Mouse (Mus musculus) layer of hippocampus, adult 2 months (tissue): ENCODE measurements around the gene Ccnd1. TPM values are rescaled to one million over a fixed set of nuclear protein-coding genes. Genes with fewer than 3 reads are reported as not detected.
"Not testable (repeated sequence)": the region's sequence is repeated elsewhere in the genome, so short reads cannot be mapped to it uniquely, and the experiment has no call there.

Source experiments
- DNase-seq, 2 experiments: peaks; one replicate each; pipeline ENCODE4 v3.0.0; 2022; ENCODE audit warnings: low spot score in 2 of 2
- H3K27ac ChIP-seq: fragments of 200-600 bp; 2 replicates; pipeline ENCODE4 v1.8.1; 2022
- H3K4me3 ChIP-seq: fragments of 200-600 bp; 2 replicates; pipeline ENCODE4 v1.8.1; 2022; ENCODE audit warnings: mild to moderate bottlenecking
- CTCF ChIP-seq: fragments of 200-600 bp; conservative IDR thresholded peaks from 2 replicates; pipeline ENCODE4 v1.8.1; 2022; ENCODE audit warnings: antibody characterized with exemption, mild to moderate bottlenecking, moderate library complexity
- total RNA-seq, 2 experiments: library from RNA; stranded (reverse); gene quantifications; 2 replicates each; pipeline ENCODE4 v1.2.3; 2021

The Ccnd1 gene
- total RNA-seq, 2 experiments from 2014 or later = 43.7 to 48.3 TPM

DNA sequence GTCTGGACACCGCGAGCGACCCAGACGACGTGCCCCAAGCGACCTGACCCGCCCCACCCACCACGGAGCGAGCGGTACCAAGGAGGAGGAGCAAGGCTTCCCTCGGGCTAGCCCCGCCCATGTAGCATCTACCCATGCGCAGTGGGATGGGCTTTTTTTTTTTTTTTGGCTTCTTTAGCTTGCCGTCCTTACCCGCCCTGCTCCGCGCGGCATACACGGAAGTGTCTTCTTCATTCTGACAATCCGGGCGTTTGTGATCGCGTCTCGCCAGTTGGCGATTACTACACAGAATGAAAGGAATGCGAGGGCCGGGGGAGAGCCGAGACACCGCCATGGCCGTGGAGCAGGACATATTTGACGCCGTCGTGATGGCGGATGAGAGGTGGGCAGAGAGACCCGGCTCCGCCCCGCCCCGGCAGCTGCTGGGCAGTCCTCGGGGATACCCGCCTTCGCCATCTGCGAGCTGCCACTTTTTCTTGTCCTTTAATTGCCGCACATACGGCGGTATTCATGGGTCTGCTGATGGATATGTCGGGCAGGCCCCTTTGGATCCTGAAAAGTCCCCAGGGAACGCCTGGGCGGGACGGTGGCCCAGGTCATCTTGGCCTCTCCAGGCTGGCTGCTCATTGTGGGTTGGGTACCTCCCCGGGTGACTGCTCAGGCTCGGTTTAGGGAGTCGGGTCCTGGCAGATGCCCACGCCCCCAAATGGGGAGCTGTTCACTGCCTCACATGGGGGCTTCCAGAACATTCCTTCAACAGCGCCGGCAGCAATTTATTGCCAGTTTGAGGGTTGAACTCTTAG is 24.6 kb downstream of the Ccnd1 start, which contains the start of gene LTO1:
LTO1 (plus strand) TSS at position 153 of the 803 bp plus-strand sequence.
- H3K4me3 ChIP-seq = peak within 1 kb of the TSS; percentile 89
- peak within 1 kb of the TSS; percentile 94 for H3K27ac ChIP-seq
- DNase-seq = peak; percentile 87 to 92
- TF ChIP-seq CTCF = no peak

DNA sequence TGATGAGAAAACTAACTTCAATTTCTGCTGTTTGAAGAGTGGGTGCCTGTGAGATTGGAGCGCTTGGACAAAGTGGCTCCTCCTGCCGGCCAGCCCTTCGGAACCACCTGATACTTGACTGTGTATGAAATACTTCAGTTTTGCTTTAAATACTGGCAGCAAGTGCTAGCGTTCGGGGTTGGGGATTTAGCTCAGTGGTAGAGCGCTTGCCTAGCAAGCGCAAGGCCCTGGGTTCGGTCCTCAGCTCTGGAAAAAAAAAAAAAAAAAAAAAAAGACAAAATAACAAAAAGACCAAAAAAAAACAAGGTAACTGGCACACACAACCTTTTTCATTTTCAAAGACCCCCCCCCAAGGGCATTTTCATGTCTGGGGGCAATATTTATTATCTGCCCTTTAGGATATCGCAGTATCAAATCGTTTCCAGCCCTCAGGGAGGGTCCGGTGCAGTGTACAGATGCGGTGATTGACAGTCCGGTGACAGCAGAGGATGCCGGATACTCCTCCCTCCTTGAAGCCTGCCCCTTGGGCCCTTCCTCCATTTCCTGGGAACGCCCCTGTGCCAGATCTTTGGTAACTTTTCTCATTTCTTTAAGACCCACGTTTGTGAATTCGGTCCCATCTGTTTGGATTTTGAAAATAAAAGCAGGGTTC is 25.3 kb downstream of the Ccnd1 start:
- peak overlapping the region; percentile 89 for H3K4me3 ChIP-seq
- DNase-seq = peak; percentile 79 to 83

DNA sequence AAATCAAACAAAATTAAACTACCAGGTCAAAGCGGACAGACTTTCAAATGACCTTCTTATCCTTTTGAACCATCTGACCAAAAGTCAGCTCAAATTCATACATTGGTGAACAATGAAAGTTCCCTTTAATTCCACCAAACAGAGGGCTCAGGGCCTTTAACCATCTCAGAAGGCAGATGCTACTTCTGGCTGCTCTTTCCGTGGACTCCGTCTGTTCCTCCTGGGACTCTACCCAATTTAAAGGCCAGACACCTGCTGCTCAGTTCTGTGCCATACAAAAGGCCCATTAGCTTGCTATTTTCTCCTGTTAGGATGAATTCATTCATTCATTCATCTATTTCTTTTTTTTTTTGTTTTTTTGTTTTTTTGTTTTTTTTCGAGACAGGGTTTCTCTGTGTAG is 26.8 kb downstream of the Ccnd1 start:
- no peak overlapping the region for H3K27ac ChIP-seq
- TF ChIP-seq CTCF = no peak
- no peak overlapping the region for H3K4me3 ChIP-seq
- DNase-seq = no peak

More for the DNA sequence above, 25.3 kb downstream of the Ccnd1 start:
- peak; percentile 64 for TF ChIP-seq CTCF
- H3K27ac ChIP-seq = peak overlapping the region; percentile 94

DNA sequence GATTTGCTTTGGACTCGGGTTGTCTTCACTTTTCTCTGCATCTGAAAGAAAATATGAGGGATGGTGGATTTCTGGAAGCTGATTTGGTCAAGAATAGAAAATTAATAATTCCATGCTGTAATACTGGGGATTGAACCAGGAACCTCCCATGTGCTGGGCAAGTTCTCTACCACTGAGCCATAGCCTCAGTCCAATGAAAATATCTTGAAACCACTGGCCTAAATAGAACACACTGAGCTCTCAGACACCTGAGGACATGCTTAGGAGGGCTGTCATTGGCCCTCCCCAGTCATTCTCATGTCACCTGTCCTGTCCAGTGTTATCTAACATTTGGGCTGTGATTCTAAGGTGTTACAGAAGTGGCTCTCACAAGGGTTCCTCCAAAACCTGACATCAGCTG is 28.6 kb downstream of the Ccnd1 start:
- TF ChIP-seq CTCF = no peak
- no peak overlapping the region for H3K27ac ChIP-seq
- DNase-seq = no peak
- no peak overlapping the region for H3K4me3 ChIP-seq

DNA sequence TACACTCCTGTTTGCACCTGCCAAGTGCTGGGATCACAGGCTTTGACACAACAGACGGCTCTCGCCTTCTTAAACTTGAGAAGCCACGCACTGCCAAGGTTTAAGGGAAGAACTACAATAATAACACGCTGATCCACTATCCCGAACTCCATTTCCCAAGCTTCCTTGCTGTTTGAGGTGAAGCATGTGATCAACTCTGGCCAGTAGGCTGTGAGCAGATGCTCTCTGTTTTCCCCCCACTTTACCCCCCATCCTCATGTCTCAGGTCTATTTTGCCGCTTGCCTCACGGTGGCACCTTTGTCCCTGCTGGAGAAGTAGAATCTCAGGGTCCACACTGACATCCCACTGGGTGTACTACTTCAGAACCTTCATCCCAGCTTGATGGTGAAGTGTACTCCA is 31.0 kb downstream of the Ccnd1 start:
- Histone ChIP-seq H3K4me3 (no peak overlapping the region; the same call in 1 of the 2 replicates), H3K27ac (no peak overlapping the region)
- DNase-seq = peak; percentile 36 to 42
- no peak; the same call in none of the 2 replicates for TF ChIP-seq CTCF

DNA sequence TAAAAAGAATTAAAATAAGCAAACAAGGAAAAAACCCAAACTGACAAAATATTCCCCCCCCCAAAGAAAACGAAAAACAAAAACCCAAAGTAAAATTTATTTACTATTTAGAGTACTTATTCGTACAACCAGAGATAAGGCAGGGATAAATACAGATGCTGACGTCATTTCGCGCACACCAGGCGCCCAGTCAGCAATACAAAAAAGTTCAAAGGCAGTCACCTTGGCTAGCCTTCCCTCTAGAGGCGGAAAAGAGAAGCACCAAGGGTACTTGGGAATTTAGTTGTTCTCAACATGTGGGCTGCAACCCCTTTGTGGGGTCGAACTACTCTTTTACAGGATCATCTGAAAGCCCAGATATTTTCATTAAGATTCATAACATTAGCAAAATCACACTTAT is 31.9 kb downstream of the Ccnd1 start:
- no peak for DNase-seq
- TF ChIP-seq CTCF = peak; percentile 64
- no peak overlapping the region for H3K4me3 ChIP-seq

DNA sequence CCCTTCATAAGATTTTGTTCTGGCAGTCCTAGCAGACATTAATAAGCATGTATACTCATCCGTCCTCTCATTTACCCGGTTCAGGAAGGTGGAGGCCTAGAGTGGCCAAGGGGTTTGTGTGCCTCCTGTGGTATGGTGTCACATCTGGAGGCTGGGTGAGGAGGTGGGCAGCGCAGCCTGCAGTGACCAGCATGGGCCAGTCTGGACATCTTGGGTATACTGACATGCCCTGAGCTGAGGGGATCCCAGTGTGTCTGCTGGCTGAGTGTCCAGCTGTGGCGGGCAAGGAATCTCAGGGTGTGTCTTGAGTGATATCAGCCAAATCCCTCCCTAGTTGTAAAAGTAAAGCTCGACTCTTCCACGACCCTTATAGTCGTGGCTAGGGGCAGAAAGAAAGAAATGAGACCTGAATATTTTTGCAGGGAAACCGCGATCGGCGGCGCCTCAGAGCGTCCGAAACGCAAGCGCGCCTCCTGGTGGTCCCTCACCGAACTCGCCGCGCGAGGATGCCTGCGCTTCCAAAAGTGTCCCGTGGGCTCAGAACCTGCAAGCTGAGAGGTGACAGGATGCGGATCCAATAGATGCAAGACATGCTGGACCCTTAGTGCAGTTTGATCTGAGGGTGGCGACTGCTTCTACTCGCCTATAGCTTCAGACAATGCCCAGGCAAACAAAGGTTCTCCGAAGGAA is 32.9 kb downstream of the Ccnd1 start:
- DNase-seq = peak in 1 of 2 experiments; percentile 70
- peak; percentile 95 for TF ChIP-seq CTCF
- Histone ChIP-seq H3K27ac (no peak overlapping the region), H3K4me3 (peak overlapping the region; percentile 3; the same call in 1 of the 2 replicates)

More for the DNA sequence above, 31.9 kb downstream of the Ccnd1 start:
- no peak overlapping the region for H3K27ac ChIP-seq

DNA sequence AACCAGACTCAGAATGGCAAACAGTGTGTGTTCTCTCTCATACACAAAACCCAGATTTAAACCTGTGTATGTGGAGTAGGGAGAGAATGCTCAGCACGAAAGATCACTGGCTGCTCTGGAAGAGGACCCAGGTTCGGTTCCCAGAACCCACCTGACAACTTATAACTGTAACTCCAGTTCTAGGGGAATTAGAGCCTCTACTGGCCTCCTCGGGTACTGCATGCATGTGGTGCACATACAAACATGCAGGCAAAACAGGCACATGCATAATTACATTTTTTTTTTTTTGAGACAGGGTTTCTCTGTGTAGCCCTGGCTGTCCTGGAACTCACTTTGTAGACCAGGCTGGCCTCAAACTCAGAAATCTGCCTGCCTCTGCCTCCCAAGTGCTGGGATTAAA is 34.2 kb downstream of the Ccnd1 start:
- not testable (repeated sequence) for H3K27ac ChIP-seq, H3K4me3 ChIP-seq, DNase-seq
- TF ChIP-seq CTCF = peak; percentile 44

DNA sequence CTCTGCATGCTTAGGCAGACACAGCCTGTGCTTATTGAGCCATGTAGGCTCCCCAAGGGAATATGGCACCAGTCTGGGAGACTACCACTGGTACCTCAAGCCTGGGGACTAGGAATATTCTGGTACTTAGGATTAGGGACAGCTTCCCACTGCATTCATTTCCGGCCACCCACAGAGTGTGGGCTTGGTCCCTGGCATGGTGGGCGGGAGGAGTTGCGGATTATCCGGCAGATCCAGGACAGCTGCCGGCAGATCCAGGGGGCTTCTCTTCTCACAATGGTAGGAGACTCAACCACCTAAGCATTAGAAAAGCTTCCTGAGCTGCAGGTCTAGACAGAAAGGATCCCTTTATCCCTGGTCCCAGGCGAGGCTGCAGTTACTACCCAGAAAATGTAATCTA is 41.2 kb downstream of the Ccnd1 start:
- TF ChIP-seq CTCF = no peak
- no peak for DNase-seq
- no peak overlapping the region for H3K4me3 ChIP-seq

DNA sequence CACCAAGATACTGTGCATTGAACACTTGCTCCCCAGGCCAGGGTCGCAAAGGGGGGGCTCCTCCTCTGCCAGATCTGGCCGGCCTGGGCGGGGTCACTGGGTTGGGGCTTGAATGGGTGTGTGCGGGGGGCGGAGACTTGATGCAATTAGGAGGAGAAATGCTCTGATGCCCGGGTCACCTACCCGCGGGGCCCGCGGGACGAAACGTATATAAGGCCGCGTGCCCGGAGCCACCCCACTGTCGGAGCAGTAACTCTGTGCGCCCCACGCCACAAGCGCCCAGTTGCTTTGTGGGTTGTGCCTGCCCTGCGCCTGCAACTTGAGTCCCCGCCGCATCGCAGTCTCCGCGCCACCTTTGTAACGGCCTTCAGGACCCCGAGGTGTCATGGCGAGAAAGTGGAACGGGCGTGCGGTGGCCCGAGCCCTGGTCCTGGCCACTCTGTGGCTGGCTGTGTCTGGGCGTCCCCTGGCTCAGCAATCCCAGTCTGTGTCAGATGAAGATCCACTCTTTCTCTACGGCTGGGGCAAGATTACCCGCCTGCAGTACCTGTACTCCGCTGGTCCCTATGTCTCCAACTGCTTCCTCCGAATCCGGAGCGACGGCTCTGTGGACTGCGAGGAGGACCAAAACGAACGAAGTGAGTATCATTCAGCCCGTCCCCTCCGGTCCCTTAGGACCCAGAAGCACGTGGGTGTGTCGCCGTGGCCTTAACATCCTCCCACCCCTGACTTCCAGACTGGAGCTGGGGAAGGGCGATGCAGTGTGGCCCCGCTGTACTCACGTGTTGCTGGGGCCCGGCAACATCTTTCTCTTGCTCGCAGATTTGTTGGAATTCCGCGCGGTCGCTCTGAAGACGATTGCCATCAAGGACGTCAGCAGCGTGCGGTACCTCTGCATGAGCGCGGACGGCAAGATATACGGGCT is 43.2 kb downstream of the Ccnd1 start, which contains the start of gene Fgf15:
Fgf15 (plus strand) TSS at position 238 of the 925 bp plus-strand sequence.
- H3K27ac ChIP-seq = no peak within 1 kb of the TSS
- TF ChIP-seq CTCF = no peak
- peak within 1 kb of the TSS; percentile 41 for H3K4me3 ChIP-seq
- no peak for DNase-seq

More for the DNA sequence above, 41.2 kb downstream of the Ccnd1 start:
- H3K27ac ChIP-seq = no peak overlapping the region

DNA sequence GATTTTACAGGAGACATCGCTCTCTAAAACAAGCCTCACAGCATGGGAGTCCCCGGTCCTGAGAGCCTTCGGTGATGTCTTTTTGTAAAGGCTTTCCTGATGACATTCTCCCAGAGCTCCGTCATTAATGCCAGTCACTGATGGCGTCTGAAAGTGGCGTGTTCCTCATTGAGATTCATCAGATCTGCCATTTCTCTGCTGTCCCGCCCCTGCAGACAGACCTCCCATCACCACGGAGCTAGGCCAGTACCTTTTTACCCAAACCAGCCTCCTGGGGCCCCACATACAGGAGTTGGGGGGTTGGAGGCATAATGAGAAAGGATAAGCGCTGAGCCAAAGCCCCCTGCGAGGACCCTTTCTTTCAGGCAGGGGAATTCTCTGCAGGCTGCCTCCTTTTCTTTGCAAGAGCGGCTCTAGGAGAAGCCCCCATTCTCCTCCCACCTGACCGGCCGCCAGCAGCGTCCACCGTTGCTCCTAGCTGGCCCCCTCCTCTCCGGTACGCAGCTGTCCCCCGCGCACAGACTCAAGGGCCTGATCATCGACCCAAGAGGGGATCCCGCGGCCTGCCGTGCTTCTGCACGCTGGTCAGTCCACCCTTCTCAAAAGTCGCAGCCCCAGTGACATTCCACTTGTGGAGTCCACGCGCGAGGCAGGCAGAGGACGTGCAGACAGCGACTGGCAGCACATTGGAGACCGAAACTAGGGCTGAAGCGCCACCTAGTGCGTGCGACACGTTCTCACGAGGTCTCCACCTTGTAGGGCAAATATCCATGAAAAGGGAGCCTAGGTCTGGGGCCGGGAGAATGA is 44.2 kb downstream of the Ccnd1 start:
- peak; percentile 84 for TF ChIP-seq CTCF

More for the DNA sequence above, 44.2 kb downstream of the Ccnd1 start:
- peak; percentile 48 to 75 for DNase-seq
- Histone ChIP-seq H3K27ac (no peak overlapping the region), H3K4me3 (peak overlapping the region; percentile 41)
